Mouse (Mus musculus): ENCODE results near the gene Extl2.

Gene Extl2

DNA sequence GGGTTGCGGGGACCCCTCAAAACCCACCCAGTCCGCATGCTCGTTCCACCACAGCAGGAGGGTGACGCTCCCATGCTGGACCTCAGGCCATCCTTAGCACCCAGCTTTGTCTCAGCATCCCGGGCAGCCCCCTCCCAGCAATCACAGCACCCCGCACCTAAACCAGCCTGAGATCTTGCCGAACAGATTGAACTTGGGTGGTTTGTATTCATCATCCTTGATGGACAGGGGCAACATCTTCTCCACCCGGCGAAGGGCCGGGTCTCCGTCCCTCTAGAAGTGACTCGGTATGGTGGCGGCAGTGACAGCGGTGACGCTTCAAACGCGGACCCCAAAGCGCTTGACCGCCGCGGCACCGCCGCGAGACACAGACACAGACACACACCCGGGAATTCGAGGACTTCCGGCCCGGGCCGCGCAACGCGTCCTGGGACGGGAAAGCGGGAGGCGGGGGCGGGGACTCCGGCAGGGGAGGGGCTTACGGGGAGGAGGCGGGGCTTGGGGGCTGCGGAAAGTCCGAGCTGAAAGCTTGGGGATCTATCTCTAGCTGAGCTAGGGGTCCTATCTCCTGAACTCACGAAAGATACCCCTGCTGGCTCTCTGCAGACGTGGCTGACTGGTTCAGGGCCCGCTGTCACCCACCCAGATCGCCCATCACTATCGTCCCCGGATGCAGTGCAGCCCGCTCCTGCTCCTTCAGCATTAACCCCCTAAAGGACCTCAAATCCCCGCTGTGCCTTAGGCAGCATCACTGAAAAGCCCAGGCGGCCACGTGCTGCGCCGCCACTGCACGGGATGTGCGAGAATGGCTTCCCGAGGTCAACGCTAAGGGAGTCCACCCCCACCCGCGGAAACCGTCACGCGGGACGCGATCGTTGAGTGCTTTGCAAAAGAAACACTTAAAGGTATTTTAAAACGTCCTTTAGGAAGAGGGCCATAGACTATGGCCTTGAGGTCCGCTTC lies at the start of gene Extl2, which contains the start of gene Slc30a7:
Gene Extl2 (plus strand): TSS at position 485 of the 963 bp plus-strand sequence.
Gene Slc30a7 (minus strand): TSS at position 429 of the 963 bp plus-strand sequence.
- peak; percentile 67 to 73 for DNase-seq (ENCODE audit: low spot score in 2 of 2)

DNA sequence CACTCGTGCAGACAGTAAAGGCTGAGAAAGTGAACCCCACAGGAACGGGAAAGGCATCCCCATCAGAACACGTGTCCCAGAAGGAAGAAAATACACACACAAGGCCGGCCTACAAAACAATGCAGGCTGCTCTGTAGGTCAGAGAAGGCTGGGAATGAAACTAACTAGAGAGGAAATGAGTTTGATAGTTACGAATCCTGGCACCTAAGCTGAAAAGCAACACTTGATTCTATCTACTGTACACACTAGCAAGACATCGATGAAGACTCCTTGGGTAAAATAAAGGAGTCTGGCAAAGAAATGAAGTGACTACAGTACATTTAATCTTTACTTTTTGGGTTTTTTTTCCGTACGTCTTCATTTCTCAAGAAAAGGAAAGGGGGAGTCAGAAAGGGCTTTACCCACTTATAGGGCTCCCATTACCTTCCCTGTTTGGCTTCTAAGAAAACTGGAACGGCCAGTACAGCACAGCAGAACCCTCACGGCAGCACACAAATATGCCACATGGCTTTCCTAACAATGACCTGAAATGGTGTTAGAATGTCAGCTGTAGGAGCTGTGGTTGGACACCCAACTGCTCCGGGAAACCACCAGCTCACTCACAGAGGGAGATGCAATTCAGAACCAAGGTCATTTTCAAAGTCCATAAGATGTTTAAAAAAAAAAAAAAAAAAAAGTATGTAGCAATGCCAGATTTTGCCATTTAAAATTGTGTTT lies 45.8 kb upstream of the Extl2 start:
- no peak for DNase-seq (ENCODE audit: low spot score in 2 of 2)

DNA sequence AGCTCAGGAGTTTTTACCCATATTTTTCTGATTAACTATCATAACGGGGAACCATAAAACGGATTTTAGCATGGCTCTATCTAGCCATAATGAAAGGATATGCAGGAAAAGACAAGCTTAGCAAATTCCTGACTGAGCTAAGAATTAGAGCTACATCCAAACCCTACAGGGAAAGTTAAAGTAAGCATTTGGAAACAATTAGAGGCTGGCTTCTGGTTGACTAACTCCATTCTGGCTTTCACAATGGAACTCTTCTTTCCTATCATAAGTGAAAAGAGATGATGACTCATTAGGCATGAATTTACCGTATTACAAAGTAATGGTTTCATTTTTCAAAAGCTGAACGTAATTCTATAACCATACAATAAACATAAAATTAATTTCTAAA lies 45.2 kb upstream of the Extl2 start:
- DNase-seq (ENCODE audit: low spot score in 2 of 2), result no peak

DNA sequence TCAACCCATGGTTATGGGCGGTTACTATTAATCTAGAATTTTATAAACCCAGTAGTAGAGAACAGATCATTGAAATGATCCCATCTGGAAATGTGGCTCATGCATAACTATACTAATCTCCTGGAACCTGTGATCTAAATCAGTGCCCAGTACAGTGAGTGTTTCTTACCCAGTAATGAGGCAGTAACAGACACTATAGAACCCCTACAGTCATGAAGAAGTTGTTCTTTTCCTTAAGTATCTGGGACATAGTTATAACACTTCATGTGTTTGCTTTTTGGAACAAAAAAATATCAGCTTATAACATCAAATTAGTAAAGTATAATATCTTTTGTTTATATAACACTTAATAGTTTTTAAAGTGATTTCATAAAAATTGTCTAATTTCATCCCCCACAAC lies 43.7 kb upstream of the Extl2 start:
- DNase-seq (ENCODE audit: low spot score in 2 of 2), result no peak

DNA sequence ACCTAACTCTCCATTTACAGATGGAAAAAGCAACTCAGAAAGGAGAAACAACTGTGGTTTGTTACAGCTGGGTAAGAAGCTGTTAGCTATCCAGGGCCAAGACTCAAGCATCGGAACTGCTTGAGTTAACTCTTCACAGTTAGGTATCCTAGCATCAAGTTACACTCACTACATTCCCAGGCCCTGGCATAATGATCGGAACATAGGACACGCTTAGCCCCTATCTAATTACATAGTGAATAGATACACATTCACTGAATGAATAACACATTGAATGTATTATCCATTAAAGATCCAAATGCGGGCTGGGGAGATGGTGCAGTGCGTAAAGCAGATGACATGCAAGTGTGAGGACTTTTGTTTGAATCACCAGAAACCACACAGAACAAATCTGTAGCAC lies 43.2 kb upstream of the Extl2 start:
- DNase-seq (ENCODE audit: low spot score in 2 of 2), result no peak

DNA sequence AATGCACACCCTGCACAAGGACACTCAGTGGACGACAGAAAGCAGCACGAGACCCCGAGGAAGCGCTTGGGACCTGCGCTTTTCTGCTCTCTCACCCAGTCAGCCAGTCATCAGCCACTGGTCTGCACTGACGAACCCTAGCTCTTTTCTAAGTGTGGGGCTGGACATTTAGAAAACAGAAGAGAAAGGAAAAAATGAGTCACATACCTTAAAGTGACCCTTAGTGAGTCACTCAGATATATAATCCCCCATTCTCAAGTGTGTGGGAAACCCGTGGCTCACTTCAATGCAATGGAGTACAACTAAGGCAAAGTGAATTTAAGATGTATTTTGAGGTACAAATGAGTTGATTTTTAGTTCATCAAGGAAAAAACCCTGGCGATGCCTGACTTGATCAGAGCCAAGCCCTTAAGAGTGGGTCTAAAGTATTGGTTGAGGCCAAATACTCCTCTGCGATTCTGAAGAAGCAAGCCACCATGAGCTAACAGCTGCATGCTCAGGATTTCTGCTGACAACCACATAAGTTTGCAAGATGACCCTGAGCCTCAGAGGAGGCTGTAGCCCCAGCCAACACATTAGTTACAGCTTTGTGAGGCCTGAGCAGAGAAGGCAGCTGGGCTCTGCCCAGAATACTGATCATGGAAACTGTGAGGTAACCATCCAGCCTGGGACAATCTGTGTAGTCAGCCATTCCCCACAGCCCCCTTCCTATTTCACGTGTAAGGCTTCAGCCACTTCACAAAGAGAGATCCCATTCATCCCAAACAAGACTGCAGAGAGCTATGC lies 38.3 kb upstream of the Extl2 start:
- DNase-seq (ENCODE audit: low spot score in 2 of 2), result no peak

DNA sequence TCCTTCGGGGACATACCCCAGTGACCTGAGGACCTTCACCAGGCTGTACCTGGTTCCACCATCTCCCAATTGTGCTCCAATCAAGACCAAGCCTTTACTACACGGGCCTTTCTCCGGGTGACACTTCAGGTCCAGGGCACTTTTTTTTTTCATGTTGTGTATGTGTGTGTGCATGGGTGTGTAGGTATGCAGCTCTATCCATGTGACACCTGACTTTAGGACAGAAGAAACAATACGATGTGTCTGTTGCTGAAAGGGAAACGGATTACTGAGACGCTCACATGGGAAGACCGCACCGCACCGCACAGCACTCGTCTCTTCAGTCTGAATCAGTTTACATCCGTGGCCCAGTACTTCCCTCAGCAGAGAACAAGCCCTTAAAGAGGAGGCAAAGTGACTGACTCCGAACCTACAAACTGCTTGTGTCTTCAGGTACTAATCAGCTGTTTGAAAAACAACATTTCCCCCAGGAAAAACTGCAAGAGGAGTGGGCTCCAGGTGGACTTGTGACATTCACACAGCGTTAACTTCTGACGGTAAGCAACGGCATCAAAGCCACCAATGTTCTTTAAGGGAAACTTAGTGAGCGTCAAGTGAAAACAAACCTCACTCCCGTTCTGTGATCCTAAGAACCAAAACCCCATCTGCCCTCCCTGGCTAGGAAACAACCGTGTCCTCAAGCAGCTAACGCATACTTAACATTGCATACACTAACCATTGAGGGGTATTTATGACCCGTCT lies 36.0 kb upstream of the Extl2 start:
- DNase-seq (ENCODE audit: low spot score in 2 of 2), result no peak

DNA sequence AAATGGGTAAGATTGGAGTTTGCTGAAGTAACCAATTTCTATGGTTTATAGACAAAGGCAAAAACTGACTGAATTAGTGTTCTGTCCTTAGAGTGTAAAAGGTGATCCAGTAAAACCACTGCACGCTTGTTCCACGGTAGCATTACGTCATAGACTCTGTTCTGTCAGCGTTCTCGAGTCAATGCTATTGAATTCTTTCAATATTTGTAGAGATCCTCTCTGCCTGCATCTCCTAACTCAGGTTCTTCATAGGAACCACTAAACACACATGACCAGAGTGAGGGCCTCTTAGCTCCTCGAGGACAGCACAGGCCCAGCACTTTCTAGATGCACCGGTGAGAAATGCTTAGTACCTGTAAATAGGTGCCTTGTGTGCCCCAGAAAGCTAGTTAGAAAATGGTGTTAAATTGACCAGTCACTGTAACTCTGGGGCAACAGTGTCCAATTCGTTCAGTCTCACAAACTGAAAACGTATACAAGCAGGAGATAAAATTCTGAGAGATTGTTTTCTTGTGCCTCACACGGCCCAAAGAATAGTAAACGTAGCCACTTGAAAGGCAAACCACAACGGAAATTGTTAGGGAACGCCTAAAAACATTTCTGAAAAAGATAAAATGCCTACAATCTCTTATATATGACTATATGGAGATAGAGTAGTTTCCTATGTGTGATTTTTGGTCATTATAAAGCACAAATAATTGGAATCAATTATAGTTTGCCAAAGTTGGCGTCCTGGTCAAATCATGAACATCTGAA lies 35.2 kb upstream of the Extl2 start:
- peak in 1 of 2 experiments; percentile 15 for DNase-seq (ENCODE audit: low spot score in 2 of 2)

DNA sequence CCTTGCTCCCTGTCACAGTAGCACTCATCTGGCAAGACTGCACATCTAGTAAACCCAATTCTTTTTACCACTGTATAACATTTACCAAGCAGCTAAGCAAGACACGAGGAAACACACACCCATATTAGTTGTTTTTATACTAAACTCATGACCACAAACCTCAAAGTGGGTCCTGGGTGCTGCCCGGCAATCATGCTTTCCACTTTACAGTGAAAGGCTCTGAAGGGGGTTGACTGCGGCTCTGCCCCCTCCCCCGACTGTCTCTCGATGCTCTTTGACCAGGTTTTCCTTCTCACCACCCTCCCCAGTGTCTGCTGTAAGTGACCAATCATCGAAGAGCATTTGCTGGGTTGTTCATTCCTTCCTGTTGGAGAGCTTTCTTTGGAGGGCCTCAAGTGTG lies 33.0 kb upstream of the Extl2 start:
- no peak for DNase-seq (ENCODE audit: low spot score in 2 of 2)

DNA sequence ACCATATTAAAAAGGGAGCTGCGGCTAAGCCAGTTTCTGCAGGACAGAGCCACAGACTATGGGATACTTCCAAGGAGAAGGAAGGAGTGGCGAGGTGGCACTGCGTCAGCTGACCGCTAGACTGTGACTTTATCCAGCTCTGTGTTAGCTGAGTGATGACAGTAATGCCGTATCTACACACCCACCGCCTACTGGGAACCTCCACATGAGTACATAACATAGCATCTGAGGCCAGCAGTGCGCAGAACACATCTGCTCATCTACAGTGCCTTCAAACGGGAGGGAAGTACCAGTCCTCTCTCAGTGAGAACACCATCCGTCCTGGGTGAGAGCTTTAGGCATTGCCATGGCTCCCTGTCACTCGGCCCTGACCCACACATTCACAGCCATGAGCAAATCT lies 32.3 kb upstream of the Extl2 start:
- no peak for DNase-seq (ENCODE audit: low spot score in 2 of 2)

DNA sequence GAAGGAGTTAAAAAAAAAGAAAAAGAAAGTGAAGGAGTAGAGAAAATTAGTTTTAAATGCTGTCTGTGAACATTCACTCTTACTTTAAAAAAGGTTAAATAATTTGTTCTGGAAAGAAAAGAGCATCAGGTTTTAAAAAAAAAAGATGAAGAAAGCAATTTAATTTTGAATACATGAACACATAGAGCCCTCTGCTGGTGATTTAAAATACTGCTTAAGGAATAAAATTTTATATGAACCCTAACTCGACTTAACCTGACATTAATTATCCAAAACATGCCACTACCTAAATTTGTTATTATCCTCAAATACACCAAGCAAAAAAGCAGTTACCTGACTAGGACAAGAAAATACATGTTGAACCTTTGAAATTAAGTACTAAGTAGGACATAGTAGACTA lies 28.3 kb upstream of the Extl2 start:
- peak in 1 of 2 experiments; percentile 36 for DNase-seq (ENCODE audit: low spot score in 2 of 2)

DNA sequence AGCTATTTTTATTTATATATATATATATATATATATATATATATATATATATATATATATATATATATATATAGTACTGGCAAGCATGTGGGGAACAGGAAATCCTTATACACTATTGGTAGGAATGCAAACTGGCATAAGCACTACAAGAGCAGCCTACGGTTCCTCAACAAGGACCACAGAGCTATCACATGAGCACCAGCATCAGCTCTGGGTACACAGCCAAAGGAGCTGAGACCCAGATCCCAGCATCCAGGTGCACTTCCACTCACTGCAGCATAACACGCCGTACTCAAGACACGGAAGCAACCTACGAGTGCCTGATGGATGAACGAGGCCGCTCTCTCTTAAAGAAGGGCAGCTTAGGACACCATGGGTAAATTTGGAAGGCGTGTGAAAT lies 24.0 kb upstream of the Extl2 start:
- DNase-seq (ENCODE audit: low spot score in 2 of 2), result no peak

DNA sequence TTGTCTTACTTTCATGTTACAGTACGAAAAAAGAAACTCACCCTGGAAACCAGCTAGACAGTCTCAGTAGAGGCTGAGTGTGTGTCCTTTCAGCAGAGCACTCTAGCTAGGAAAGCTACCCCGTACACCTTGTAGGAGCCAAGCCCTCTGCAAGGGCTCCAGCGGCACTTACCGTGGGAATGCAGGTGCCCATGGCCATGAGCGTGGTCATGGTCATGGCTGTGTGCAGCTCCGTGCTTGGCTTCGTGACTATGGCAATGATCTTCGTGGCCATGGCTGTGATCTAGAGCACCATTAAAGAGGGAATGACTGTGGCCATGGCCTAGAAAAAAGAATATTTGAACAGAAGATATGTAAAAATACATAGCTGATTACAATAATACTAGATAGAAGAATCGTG lies 22.6 kb upstream of the Extl2 start:
- no peak for DNase-seq (ENCODE audit: low spot score in 2 of 2)

DNA sequence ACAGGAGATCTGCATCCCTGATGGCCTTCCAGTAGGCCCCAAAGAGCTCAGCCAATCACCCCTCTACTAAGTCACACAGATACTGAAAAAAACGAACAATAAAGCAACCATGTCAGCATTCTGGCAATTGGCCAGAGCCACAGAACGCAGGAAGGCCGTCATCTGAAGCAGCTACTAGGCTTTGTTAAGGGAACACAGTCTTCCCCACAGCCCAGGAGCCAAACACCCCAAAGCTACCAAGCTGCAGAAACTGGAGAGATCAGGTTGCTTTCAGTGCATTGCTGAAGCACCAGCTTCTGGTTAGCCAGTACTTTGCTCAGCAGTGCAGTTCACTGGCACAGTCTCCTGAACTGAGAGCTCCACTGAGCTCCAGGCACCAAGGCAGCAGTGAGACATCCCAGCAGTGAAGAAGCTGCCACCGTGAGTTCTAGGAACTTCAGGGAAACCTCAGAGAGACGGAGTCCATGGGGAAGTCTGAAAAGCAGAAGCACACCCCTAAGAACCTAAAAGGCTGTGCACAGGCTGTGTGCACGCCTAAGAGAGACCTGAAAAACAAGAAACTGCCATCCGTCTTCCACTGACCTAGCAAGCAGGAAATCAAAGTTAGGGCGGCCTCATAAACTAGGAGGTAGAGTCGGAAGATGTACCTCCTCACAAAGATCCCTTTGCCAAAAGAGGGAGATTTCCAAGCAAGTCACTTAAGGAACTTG lies 21.9 kb upstream of the Extl2 start:
- no peak for DNase-seq (ENCODE audit: low spot score in 2 of 2)

DNA sequence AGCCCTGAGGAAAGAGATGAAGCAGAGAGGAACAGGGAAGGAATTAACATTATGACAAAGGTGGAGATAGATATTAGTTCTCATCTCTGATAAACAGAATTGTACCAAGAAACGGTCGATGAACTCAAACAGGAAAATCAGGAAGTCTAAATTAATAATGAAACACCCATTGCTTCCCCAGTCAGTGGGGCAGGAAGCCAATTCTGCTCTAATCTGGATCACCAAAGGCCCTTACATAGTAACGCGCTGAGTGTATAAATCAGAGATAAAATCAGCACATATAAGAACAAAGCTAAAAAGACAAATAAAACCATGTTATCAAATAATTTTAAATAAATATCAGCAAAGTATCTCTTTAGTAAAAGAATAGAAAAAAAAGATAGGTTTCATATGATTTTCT lies 15.2 kb upstream of the Extl2 start:
- no peak for DNase-seq (ENCODE audit: low spot score in 2 of 2)

DNA sequence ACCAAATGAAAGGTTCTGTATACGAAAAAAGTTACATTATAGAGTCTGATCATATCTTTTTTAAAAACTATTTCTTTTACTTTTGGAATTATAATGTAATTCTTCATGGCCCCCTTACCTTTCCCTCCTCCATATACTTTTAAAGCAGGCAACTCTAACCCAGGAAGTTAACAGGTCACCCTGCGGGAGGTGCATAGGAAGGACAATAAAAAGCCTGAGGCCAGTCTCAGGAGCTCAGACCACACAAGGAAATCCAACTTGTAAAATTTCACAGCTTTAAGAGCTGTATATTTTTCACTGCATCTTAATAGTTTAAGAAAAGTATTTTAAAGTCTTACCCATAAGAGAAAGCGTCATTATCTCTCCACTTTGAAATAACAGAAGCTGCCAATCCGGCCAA lies 14.7 kb upstream of the Extl2 start:
- DNase-seq (ENCODE audit: low spot score in 2 of 2), result no peak

DNA sequence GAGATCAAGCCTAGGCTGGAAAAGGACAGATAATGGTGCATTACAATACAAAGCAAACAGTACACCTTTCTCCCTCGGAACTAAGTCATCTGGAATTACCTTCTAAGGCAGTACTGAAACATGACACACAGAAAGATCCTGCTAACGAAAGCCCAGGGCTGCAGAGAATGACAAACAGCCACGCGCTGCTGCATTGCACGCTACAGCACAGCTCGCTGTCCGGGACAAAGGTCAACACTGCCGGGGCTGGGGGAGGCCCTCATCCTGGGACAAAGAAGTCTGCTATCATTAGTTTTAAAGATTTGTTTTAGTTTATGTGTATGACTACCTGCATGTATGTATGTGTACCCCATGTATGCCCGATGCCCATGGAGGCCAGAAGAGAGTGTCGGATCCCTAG lies 14.2 kb upstream of the Extl2 start:
- no peak for DNase-seq (ENCODE audit: low spot score in 2 of 2)

DNA sequence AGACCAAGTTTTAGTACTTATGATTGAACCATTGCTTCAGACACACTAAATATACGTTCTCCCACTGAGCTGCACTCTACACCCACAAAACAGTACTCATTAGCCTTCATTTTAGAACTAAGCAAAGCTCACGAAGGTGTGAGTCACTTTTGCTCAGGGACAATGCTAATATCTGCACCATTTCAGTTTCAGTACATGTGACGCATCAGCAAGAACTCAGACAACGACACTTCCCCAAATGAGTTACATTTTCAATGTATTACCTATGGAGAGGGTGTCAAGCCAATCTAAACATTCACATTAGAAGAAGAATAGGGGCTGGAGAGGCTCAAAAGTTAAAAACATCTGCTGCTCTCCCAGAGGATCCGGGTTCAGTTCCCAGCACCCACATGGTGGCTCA lies 10.3 kb upstream of the Extl2 start:
- DNase-seq (ENCODE audit: low spot score in 2 of 2), result no peak

DNA sequence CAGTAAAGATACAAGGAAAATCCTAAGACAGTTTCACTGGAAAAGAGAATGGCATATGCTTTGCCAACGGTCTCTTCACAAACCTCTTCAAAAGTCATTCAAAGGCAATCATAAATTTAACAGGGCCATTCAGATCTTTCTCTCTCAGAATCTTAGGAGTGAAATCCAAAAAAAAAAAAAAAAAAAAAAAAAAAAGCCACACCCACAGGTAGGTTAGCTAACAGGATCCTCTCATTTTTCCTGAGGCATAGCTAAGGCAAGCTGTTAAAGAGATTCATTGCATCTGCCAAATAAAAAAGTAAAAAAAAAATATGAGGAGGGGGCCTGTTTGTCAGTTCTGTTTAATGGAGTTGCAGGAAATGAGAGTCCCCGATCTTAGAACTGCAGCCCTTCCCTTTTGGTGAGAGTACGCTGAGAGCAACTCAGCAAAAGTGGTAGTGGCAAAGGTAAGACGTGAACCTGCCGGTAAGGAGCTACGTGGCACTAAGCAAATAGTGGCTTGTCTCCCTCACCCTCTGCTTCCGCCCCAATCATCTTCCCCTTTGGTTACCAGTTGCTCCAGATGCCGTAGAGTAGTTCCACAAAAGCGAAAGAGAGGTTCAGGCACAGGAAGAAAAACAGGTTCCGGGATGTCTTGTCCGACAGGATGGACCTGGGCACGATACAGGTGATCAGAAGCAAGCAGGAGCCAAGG lies 831 bp upstream of the Extl2 start:
- peak; percentile 25 to 31 for DNase-seq (ENCODE audit: low spot score in 2 of 2)
